Mouse (Mus musculus) G1E-ER4 (cell line): ENCODE measurements around the gene Olfr906. TPM values are rescaled to one million over a fixed set of nuclear protein-coding genes. Genes with fewer than 3 reads are reported as not detected.

Experiments
- GATA1 ChIP-seq: IDR thresholded peaks from one replicate; pipeline ENCODE4 v1.8.0; 2012; ENCODE audit warnings: low read length, inconsistent platforms
- polyA plus RNA-seq: library from polyadenylated mRNA; stranded (reverse); fragments of >175 nt; gene quantifications from 2 replicates; pipeline ENCODE4 v1.2.3, GENCODE M21; 2012

Gene Olfr906
- polyA plus RNA-seq = not detected in 2 replicates

- no peak for TF ChIP-seq GATA1
Measured at GRCm38 (mm10) chr9:38486785-38487184, at the start of gene Olfr906. Gene Olfr906, plus strand, starts transcription at chr9:38487085.

- TF ChIP-seq GATA1 = no peak
Measured at GRCm38 (mm10) chr9:38447352-38447751, 39.5 kb upstream of the Olfr906 start, which contains the start of gene Olfr902. Gene Olfr902, plus strand, starts transcription at chr9:38447652.

GRCm38 (mm10) chr9:38462844-38463243 lies 24.0 kb upstream of the Olfr906 start, which contains the start of gene Olfr904:
Gene Olfr904, plus strand, starts transcription at chr9:38463144.
- TF ChIP-seq GATA1 = no peak

- no peak for TF ChIP-seq GATA1
Measured at GRCm38 (mm10) chr9:38470807-38471206, 16.1 kb upstream of the Olfr906 start, which contains the start of gene Olfr905. Gene Olfr905, plus strand, starts transcription at chr9:38471107.

- TF ChIP-seq GATA1 = no peak
Measured at GRCm38 (mm10) chr9:38495501-38495900, 8.6 kb downstream of the Olfr906 start, which contains the start of gene Olfr907. Gene Olfr907, plus strand, starts transcription at chr9:38495801.

- no peak for TF ChIP-seq GATA1
Measured at GRCm38 (mm10) chr9:38512353-38512752, 25.5 kb downstream of the Olfr906 start.

- no peak for TF ChIP-seq GATA1
Measured at GRCm38 (mm10) chr9:38521280-38521679, 34.4 kb downstream of the Olfr906 start, which contains the start of gene Olfr911-ps1. Gene Olfr911-ps1, plus strand, starts transcription at chr9:38521580.

- no peak for TF ChIP-seq GATA1
Measured at GRCm38 (mm10) chr9:38537549-38537948, 50.7 kb downstream of the Olfr906 start, which contains the start of gene Olfr910. Gene Olfr910, plus strand, starts transcription at chr9:38537849.

Other genes starting within 250 kb of the Olfr906 start
- gene Olfr143, start 234.3 kb upstream of the Olfr906 start, polyA plus RNA-seq = not detected in 2 replicates
- not detected in 2 replicates for gene Olfr895, start 219.2 kb upstream of the Olfr906 start, polyA plus RNA-seq
- gene Olfr896-ps1, start 196.0 kb upstream of the Olfr906 start, polyA plus RNA-seq = not detected in 2 replicates
- not detected in 2 replicates for gene Olfr25, start 158.0 kb upstream of the Olfr906 start, polyA plus RNA-seq
- gene Olfr898, start 138.7 kb upstream of the Olfr906 start, polyA plus RNA-seq = not detected in 2 replicates
- gene Olfr250, start 120.2 kb upstream of the Olfr906 start, polyA plus RNA-seq = not detected in 2 replicates
- gene Olfr251, start 110.0 kb upstream of the Olfr906 start, polyA plus RNA-seq = not detected in 2 replicates
- not detected in 2 replicates for gene Olfr147, start 85.4 kb upstream of the Olfr906 start, polyA plus RNA-seq
- gene Olfr901, start 57.6 kb upstream of the Olfr906 start, polyA plus RNA-seq = not detected in 2 replicates
- not detected in 2 replicates for gene Olfr902, start 39.4 kb upstream of the Olfr906 start, polyA plus RNA-seq
- gene Olfr904, start 23.9 kb upstream of the Olfr906 start, polyA plus RNA-seq = not detected in 2 replicates
- not detected in 2 replicates for gene Olfr905, start 16.0 kb upstream of the Olfr906 start, polyA plus RNA-seq
- 0.06 TPM in 1 of 2 replicates, not detected in the other for gene Olfr907, start 8.7 kb downstream of the Olfr906 start, polyA plus RNA-seq
- not detected in 2 replicates for gene Olfr911-ps1, start 34.5 kb downstream of the Olfr906 start, polyA plus RNA-seq
- gene Olfr910, start 50.8 kb downstream of the Olfr906 start, polyA plus RNA-seq = not detected in 2 replicates
- not detected in 2 replicates for gene Olfr912, start 93.1 kb downstream of the Olfr906 start, polyA plus RNA-seq
- not detected in 2 replicates for gene Olfr913, start 105.7 kb downstream of the Olfr906 start, polyA plus RNA-seq
- not detected in 2 replicates for gene Olfr914, start 118.0 kb downstream of the Olfr906 start, polyA plus RNA-seq
- not detected in 2 replicates for gene Olfr916, start 172.8 kb downstream of the Olfr906 start, polyA plus RNA-seq
- gene Olfr917, start 178.8 kb downstream of the Olfr906 start, polyA plus RNA-seq = not detected in 2 replicates
- not detected in 2 replicates for gene Olfr918, start 187.5 kb downstream of the Olfr906 start, polyA plus RNA-seq
- gene Olfr919, start 216.6 kb downstream of the Olfr906 start, polyA plus RNA-seq = not detected in 2 replicates
- gene Vwa5a, start 231.2 kb downstream of the Olfr906 start, polyA plus RNA-seq = 0.40 and 0.56 TPM in 2 replicates